Mouse (Mus musculus) heart, postnatal 0 days (tissue): ENCODE data around the gene Bptf. TPM values are rescaled to one million over a fixed set of nuclear protein-coding genes. Genes with fewer than 3 reads are reported as not detected.
A peak's percentile ranks its signal among the peaks of the same experiment; 100 is the strongest.

Experiments
- ATAC-seq: fragments of 200-750 bp; cut with Nextera tagmentation; 2 replicates; pipeline ENCODE4 v1.8.0; 2017; ENCODE audit warnings: low read depth, moderate number of reproducible peaks, moderate library complexity; ENCODE audit not compliant: insufficient read depth
- DNase-seq: peaks from one replicate; pipeline ENCODE4 v3.0.0-alpha.2; 2016; ENCODE audit warnings: low spot score
- H3K27ac ChIP-seq: fragments of 300-500 bp; sonication (generic); 2 replicates; pipeline ENCODE4 v1.5.1; 2014; ENCODE audit warnings: low read depth, mild to moderate bottlenecking
- H3K27me3 ChIP-seq: fragments of 300-500 bp; sonication (generic); 2 replicates; pipeline ENCODE4 v1.6.1; 2014; ENCODE audit warnings: low read length, mixed read lengths; ENCODE audit not compliant: control insufficient read depth, insufficient read depth
- H3K36me3 ChIP-seq: fragments of 300-500 bp; sonication (generic); replicated peaks from 2 replicates; pipeline ENCODE4 v1.6.1; 2014; ENCODE audit warnings: low read length, mixed read lengths; ENCODE audit not compliant: control insufficient read depth, insufficient read depth
- H3K4me1 ChIP-seq: fragments of 300-500 bp; sonication (generic); 2 replicates; pipeline ENCODE4 v1.6.1; 2014; ENCODE audit warnings: antibody characterized with exemption; ENCODE audit not compliant: control insufficient read depth, insufficient read depth
- H3K4me2 ChIP-seq: fragments of 300-500 bp; sonication (generic); 2 replicates; pipeline ENCODE4 v1.6.1; 2014; ENCODE audit warnings: low read depth, mild to moderate bottlenecking, low read length, moderate library complexity
- H3K4me3 ChIP-seq: fragments of 300-500 bp; sonication (generic); 2 replicates; pipeline ENCODE4 v1.5.1; 2014; ENCODE audit warnings: low read depth, low read length
- H3K9ac ChIP-seq: fragments of 300-500 bp; sonication (generic); replicated peaks from 2 replicates; pipeline ENCODE4 v1.6.1; 2014; ENCODE audit warnings: low read depth, low read length, mixed read lengths
- H3K9me3 ChIP-seq: fragments of 300-500 bp; sonication (generic); replicated peaks from 2 replicates; pipeline ENCODE4 v1.6.1; 2016; ENCODE audit warnings: low read length; ENCODE audit not compliant: control insufficient read depth
- CTCF ChIP-seq: IDR thresholded peaks from 2 replicates; pipeline ENCODE4 v1.5.1; 2016; ENCODE audit warnings: antibody characterized with exemption, control low read depth, low read depth
- EP300 ChIP-seq: IDR thresholded peaks from 2 replicates; pipeline ENCODE4 v1.6.1; 2016; ENCODE audit warnings: antibody characterized with exemption, low read depth
- WGBS: fragments of 180-500 bp; shearing (Covaris S2); extraction: QIAGEN DNeasy Blood & Tissue Kit; methylation state at CpG from one replicate; pipeline ENCODE4 v1.1.7; 2014; 5-methylcytosine and 5-hydroxymethylcytosine counted together
- polyA plus RNA-seq: library from polyadenylated mRNA; unstranded; fragments of >200 nt; fragmentation: Nextera tagmentation; extraction: Ambion mirVana; gene quantifications from 2 replicates; pipeline ENCODE4 v1.2.1, GENCODE M21; 2015
- total RNA-seq: library from RNA; depleted of rRNA; stranded (reverse); fragments of >200 nt; gene quantifications from 2 replicates; pipeline ENCODE4 v1.2.3, GENCODE M21; 2014; ENCODE audit warnings: low replicate concordance

Gene Bptf
- total and polyA plus RNA-seq, 2 experiments from 2014 or later = 11.8 to 13.7 TPM

GRCm38 (mm10) chr11:107010447-107010846, 121.5 kb downstream of the Bptf start:
- DNase-seq = no peak
- WGBS = 96% methylated on average over 3 of the region's 3 CpGs
- no peaks in the 10 kb centered on the region for H3K36me3 ChIP-seq
- no peak overlapping the region for H3K4me3 ChIP-seq
- TF ChIP-seq CTCF (no peak), EP300 (no peak)
- no peak overlapping the region for H3K27ac ChIP-seq
- H3K9ac ChIP-seq = no peak overlapping the region
- H3K27me3 ChIP-seq = no peaks in the 10 kb centered on the region
- no peak overlapping the region for H3K4me2 ChIP-seq
- H3K4me1 ChIP-seq = no peaks in the 10 kb centered on the region
- H3K9me3 ChIP-seq = no peaks in the 10 kb centered on the region
- no peak for ATAC-seq

GRCm38 (mm10) chr11:107005538-107005937, 126.4 kb downstream of the Bptf start:
- no peaks in the 10 kb centered on the region for H3K9me3 ChIP-seq
- ATAC-seq (no peak), DNase-seq (peak; percentile 48)
- H3K4me1 ChIP-seq = no peaks in the 10 kb centered on the region
- 87% methylated on average over 1 of the region's 1 CpGs for WGBS
- H3K4me2 ChIP-seq = no peak overlapping the region
- no peak for TF ChIP-seq EP300
- TF ChIP-seq CTCF = no peak; the same call in 1 of the 2 replicates
- no peaks in the 10 kb centered on the region for H3K27me3 ChIP-seq
- H3K4me3 ChIP-seq = no peak overlapping the region
- H3K36me3 ChIP-seq = no peaks in the 10 kb centered on the region
- no peak overlapping the region for H3K9ac ChIP-seq
- H3K27ac ChIP-seq = no peak overlapping the region

- no peaks in the 10 kb centered on the region for H3K9me3 ChIP-seq
- no peaks in the 10 kb centered on the region for H3K27me3 ChIP-seq
- WGBS = 49% methylated on average over 7 of the region's 8 CpGs
- no peak overlapping the region for H3K9ac ChIP-seq
- no peak overlapping the region for H3K4me2 ChIP-seq
- no peak overlapping the region for H3K27ac ChIP-seq
- ATAC-seq (no peak), DNase-seq (peak; percentile 28)
- TF ChIP-seq EP300 = no peak
- no peak for TF ChIP-seq CTCF
- peaks cover 3% of the 10 kb centered on the region; the same call in 1 of the 2 replicates for H3K36me3 ChIP-seq
- H3K4me3 ChIP-seq = no peak overlapping the region
- H3K4me1 ChIP-seq = peaks cover 3% of the 10 kb centered on the region; the same call in 1 of the 2 replicates
Observed at GRCm38 (mm10) chr11:107001760-107002675, 129.9 kb downstream of the Bptf start.

GRCm38 (mm10) chr11:106999949-107000513, 131.9 kb downstream of the Bptf start:
- peaks cover 23% of the 10 kb centered on the region for H3K36me3 ChIP-seq
- H3K9me3 ChIP-seq = no peaks in the 10 kb centered on the region
- no peak for DNase-seq
- no peaks in the 10 kb centered on the region for H3K27me3 ChIP-seq
- WGBS = 82% methylated on average over 9 of the region's 9 CpGs
- TF ChIP-seq CTCF (no peak), EP300 (no peak)
- H3K27ac ChIP-seq = peak overlapping the region; percentile 79
- H3K4me3 ChIP-seq = peak overlapping the region; percentile 98
- peak overlapping the region; percentile 40 for H3K9ac ChIP-seq
- H3K4me1 ChIP-seq = peaks cover 8% of the 10 kb centered on the region
- H3K4me2 ChIP-seq = peak overlapping the region; percentile 51
- ATAC-seq = no peak

GRCm38 (mm10) chr11:106999151-106999948, 132.6 kb downstream of the Bptf start, which contains the start of gene Kpna2:
TSS of gene Kpna2 (minus strand) at chr11:106999541.
- Histone ChIP-seq H3K36me3 (peaks cover 30% of the 10 kb centered on the region), H3K4me2 (peak within 1 kb of the TSS; percentile 63), H3K27me3 (no peaks in the 10 kb centered on the region), H3K9me3 (no peaks in the 10 kb centered on the region), H3K4me3 (peak within 1 kb of the TSS; percentile 98), H3K4me1 (peaks cover 14% of the 10 kb centered on the region), H3K9ac (peak within 1 kb of the TSS; percentile 93), H3K27ac (peak within 1 kb of the TSS; percentile 94)
- under 1% methylated on average over 62 of the region's 62 CpGs for WGBS
- peak; percentile 89 for ATAC-seq
- TF ChIP-seq EP300 = peak; percentile 63; the same call in 1 of the 2 replicates
- TF ChIP-seq CTCF = no peak
- DNase-seq = peak; percentile 93
